Mouse (Mus musculus) CH12.LX (cell line): ENCODE measurements around the gene Itgal. TPM values are rescaled to one million over a fixed set of nuclear protein-coding genes. Genes with fewer than 3 reads are reported as not detected.

ENCODE experiments used
- DNase-seq: peaks from one replicate; pipeline ENCODE4 v3.0.0-alpha.2; 2013; ENCODE audit errors: extremely low read depth
- H3K27ac ChIP-seq: 2 replicates; pipeline ENCODE4 v1.5.1; 2012; ENCODE audit warnings: low read depth, mild to moderate bottlenecking, control low read depth, moderate library complexity; ENCODE audit not compliant: insufficient read depth
- H3K27me3 ChIP-seq: replicated peaks from 2 replicates; pipeline ENCODE3; 2012; ENCODE audit warnings: inconsistent platforms
- H3K36me3 ChIP-seq, 2 experiments: replicated peaks in 1 of 2; 2 replicates each; pipeline versions ENCODE3 to v1.6.1; 2012; ENCODE audit warnings: inconsistent platforms in 1 of 2, low read length in 1 of 2, mild to moderate bottlenecking in 1 of 2, mixed read lengths in 1 of 2, moderate library complexity in 1 of 2; ENCODE audit not compliant: control insufficient read depth in 1 of 2, insufficient read depth in 1 of 2
- H3K4me1 ChIP-seq, 2 experiments: 2 replicates each; pipeline ENCODE4 v1.6.1; 2012; ENCODE audit warnings: inconsistent platforms in 1 of 2, moderate library complexity in 1 of 2; ENCODE audit not compliant: insufficient read depth in 2 of 2, control insufficient read depth in 1 of 2
- H3K4me2 ChIP-seq: 2 replicates; pipeline ENCODE4 v1.6.1; 2012; ENCODE audit warnings: low read depth, mild to moderate bottlenecking, control low read depth; ENCODE audit not compliant: poor library complexity, insufficient read depth, severe bottlenecking
- H3K4me3 ChIP-seq, 3 experiments: fragments of 150-350 bp in 1 of 3; sonication (generic) in 1 of 3; replicated peaks in 1 of 3; 2 replicates each; pipeline versions ENCODE3 to v1.5.1; 2011 to 2012; ENCODE audit warnings: low read depth in 2 of 3, low read length in 2 of 3, mild to moderate bottlenecking in 2 of 3, moderate library complexity in 2 of 3, control low read depth in 1 of 3, improper control_type of control experiment in 1 of 3, inconsistent platforms in 1 of 3, mixed read lengths in 1 of 3; ENCODE audit not compliant: poor library complexity in 1 of 3
- H3K79me2 ChIP-seq: replicated peaks from 2 replicates; pipeline ENCODE4 v1.6.1; 2012; ENCODE audit warnings: mild to moderate bottlenecking, moderate library complexity; ENCODE audit not compliant: control insufficient read depth, poor library complexity, insufficient read depth, severe bottlenecking; ENCODE audit errors: extremely low read depth
- H3K9ac ChIP-seq: 2 replicates; pipeline ENCODE4 v1.6.1; 2012; ENCODE audit warnings: low read depth, mild to moderate bottlenecking, control low read depth, moderate library complexity; ENCODE audit not compliant: insufficient read depth
- H3K9me3 ChIP-seq: replicated peaks from 2 replicates; pipeline ENCODE3; 2012; ENCODE audit warnings: low read length, inconsistent platforms, mixed read lengths
- BHLHE40 ChIP-seq: IDR thresholded peaks from 2 replicates; pipeline ENCODE4 v1.6.1; 2011; ENCODE audit warnings: mild to moderate bottlenecking, low read depth, low read length, improper control_type of control experiment
- CHD1 ChIP-seq: IDR thresholded peaks from 2 replicates; pipeline ENCODE4 v1.6.1; 2012; ENCODE audit warnings: low read depth, low read length, improper control_type of control experiment, inconsistent platforms
- CTCF ChIP-seq, 2 experiments: IDR thresholded peaks in 1 of 2; conservative IDR thresholded peaks in 1 of 2; 2 replicates each; pipeline ENCODE4 v1.5.1; 2011 to 2012; ENCODE audit warnings: low read depth in 2 of 2, low read length in 2 of 2, improper control_type of control experiment in 1 of 2, inconsistent platforms in 1 of 2, mild to moderate bottlenecking in 1 of 2, moderate library complexity in 1 of 2
- E2F4 ChIP-seq: IDR thresholded peaks from 2 replicates; pipeline ENCODE4 v1.6.1; 2011; ENCODE audit warnings: low read depth, low read length, improper control_type of control experiment; ENCODE audit not compliant: insufficient replicate concordance
- GABPA ChIP-seq: IDR thresholded peaks from 2 replicates; pipeline ENCODE4 v1.6.1; 2012; ENCODE audit warnings: low read depth, low read length, improper control_type of control experiment, inconsistent platforms; ENCODE audit not compliant: insufficient replicate concordance
- JUN ChIP-seq: IDR thresholded peaks from 2 replicates; pipeline ENCODE4 v1.6.1; 2011; ENCODE audit warnings: low read depth, mild to moderate bottlenecking, low read length, improper control_type of control experiment, moderate library complexity; ENCODE audit not compliant: insufficient read depth
- JUND ChIP-seq: conservative IDR thresholded peaks from 2 replicates; pipeline ENCODE4 v1.6.1; 2011; ENCODE audit warnings: low read depth, low read length, improper control_type of control experiment
- KAT2A ChIP-seq: IDR thresholded peaks from 2 replicates; pipeline ENCODE4 v1.6.1; 2012; ENCODE audit warnings: low read length, improper control_type of control experiment, inconsistent platforms; ENCODE audit not compliant: insufficient replicate concordance
- MAFK ChIP-seq: IDR thresholded peaks from 2 replicates; pipeline ENCODE4 v1.6.1; 2011; ENCODE audit warnings: low read length, improper control_type of control experiment; ENCODE audit not compliant: insufficient replicate concordance
- MAZ ChIP-seq: IDR thresholded peaks from 2 replicates; pipeline ENCODE4 v1.6.1; 2012; ENCODE audit warnings: low read depth, mild to moderate bottlenecking, inconsistent platforms, low read length, improper control_type of control experiment, moderate library complexity
- MEF2A ChIP-seq: IDR thresholded peaks from 2 replicates; pipeline ENCODE4 v1.6.1; 2014; ENCODE audit warnings: low read depth, mild to moderate bottlenecking, inconsistent platforms, low read length, improper control_type of control experiment, borderline replicate concordance
- MXI1 ChIP-seq: IDR thresholded peaks from 2 replicates; pipeline ENCODE4 v1.6.1; 2011; ENCODE audit warnings: mild to moderate bottlenecking, low read depth, low read length, improper control_type of control experiment
- NRF1 ChIP-seq: IDR thresholded peaks from 2 replicates; pipeline ENCODE4 v1.6.1; 2014; ENCODE audit warnings: low read depth, mild to moderate bottlenecking, inconsistent platforms, low read length, improper control_type of control experiment, moderate library complexity
- PAX5 ChIP-seq: IDR thresholded peaks from 2 replicates; pipeline ENCODE4 v1.6.1; 2012; ENCODE audit warnings: low read length, inconsistent platforms, mixed read lengths
- POLR2A ChIP-seq: IDR thresholded peaks from 2 replicates; pipeline ENCODE4 v1.6.1; 2011; ENCODE audit warnings: low read depth, mild to moderate bottlenecking, improper control_type of control experiment, low read length
- POLR2AphosphoS2 ChIP-seq: IDR thresholded peaks from 2 replicates; pipeline ENCODE4 v1.6.1; 2011; ENCODE audit warnings: low read depth, low read length, improper control_type of control experiment
- RCOR1 ChIP-seq: conservative IDR thresholded peaks from 2 replicates; pipeline ENCODE4 v1.6.1; 2012; ENCODE audit warnings: low read depth, mild to moderate bottlenecking, inconsistent platforms, low read length, improper control_type of control experiment
- SIN3A ChIP-seq: IDR thresholded peaks from 2 replicates; pipeline ENCODE4 v1.6.1; 2012; ENCODE audit warnings: low read length, improper control_type of control experiment, inconsistent platforms
- TBP ChIP-seq: conservative IDR thresholded peaks from 2 replicates; pipeline ENCODE4 v1.6.1; 2011; ENCODE audit warnings: low read depth, low read length, improper control_type of control experiment
- TCF12 ChIP-seq: IDR thresholded peaks from 2 replicates; pipeline ENCODE4 v1.6.1; 2014; ENCODE audit warnings: low read depth, mild to moderate bottlenecking, inconsistent platforms, low read length, improper control_type of control experiment
- UBTF ChIP-seq: IDR thresholded peaks from 2 replicates; pipeline ENCODE4 v1.6.1; 2012; ENCODE audit warnings: low read depth, mild to moderate bottlenecking, inconsistent platforms, low read length, improper control_type of control experiment, moderate library complexity
- USF1 ChIP-seq: IDR thresholded peaks from 2 replicates; pipeline ENCODE4 v1.6.1; 2014; ENCODE audit warnings: low read depth, mild to moderate bottlenecking, inconsistent platforms, low read length, improper control_type of control experiment
- ZC3H11A ChIP-seq: IDR thresholded peaks from 2 replicates; pipeline ENCODE4 v1.6.1; 2012; ENCODE audit warnings: low read depth, mild to moderate bottlenecking, inconsistent platforms, low read length, improper control_type of control experiment
- ZMIZ1 ChIP-seq: IDR thresholded peaks from 2 replicates; pipeline ENCODE4 v1.6.1; 2012; ENCODE audit warnings: low read depth, mild to moderate bottlenecking, inconsistent platforms, low read length, improper control_type of control experiment
- ZNF384 ChIP-seq: IDR thresholded peaks from 2 replicates; pipeline ENCODE4 v1.6.1; 2012; ENCODE audit warnings: low read depth, low read length, improper control_type of control experiment, inconsistent platforms
- dilution Hi-C: fragments of 300-500 bp; cut with MboI; formaldehyde crosslinking; loops from 2 replicates; pipeline ENCODE4 v1.14.3; 2020; ENCODE audit warnings: low sequenced_read_pairs; ENCODE audit not compliant: extremely low pct_unique_long_range_greater_than_20kb, extremely low pct_ligation_motif_present
- in situ Hi-C: fragments of 300-500 bp; cut with MboI; formaldehyde crosslinking; loops from 3 replicates; pipeline ENCODE4 v1.14.3; 2019; ENCODE audit warnings: low sequenced_read_pairs, low pct_ligation_motif_present, low pct_unique_long_range_greater_than_20kb, mixed read lengths
- polyA plus RNA-seq: library from polyadenylated mRNA; unstranded; fragments of >175 nt; gene quantifications from 2 replicates; pipeline ENCODE4 v1.2.1, GENCODE M21; 2012; ENCODE audit warnings: low read depth; ENCODE audit not compliant: insufficient read length
- total RNA-seq, 2 experiments: library from RNA; depleted of rRNA; stranded (reverse); fragments of 300-350 nt in 1 of 2; fragments of >200 nt in 1 of 2; gene quantifications; 2 replicates each; pipeline ENCODE4 v1.2.3; 2012 to 2014

Itgal gene
- total and polyA plus RNA-seq, 3 experiments: 43.9 to 177 (median 69.0) TPM

DNA sequence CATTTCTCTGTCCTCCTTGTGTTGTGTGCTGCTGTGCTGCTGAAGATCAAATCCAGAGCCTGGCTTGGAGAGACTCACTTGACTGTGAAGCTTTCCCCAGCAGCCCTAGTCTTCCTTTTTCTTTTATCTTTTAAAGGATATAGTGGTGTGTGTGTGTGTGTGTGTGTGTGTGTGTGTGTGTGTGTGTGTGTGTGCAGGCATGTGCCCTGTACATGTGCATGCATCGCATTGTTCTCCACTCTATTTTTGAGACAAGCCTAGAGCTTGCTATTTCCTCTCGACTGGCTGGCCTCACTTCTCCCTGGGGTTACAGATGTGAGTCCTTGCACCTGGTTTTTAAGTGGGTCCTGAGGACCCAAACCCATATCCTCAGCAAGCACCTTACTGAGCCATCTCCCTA lies 13.9 kb upstream of the Itgal start:
- no peaks in the 10 kb centered on the region for H3K79me2 ChIP-seq
- no peaks in the 10 kb centered on the region for H3K27me3 ChIP-seq
- no peak overlapping the region for H3K9ac ChIP-seq
- in situ Hi-C loops: no loop called here
- TF ChIP-seq ZMIZ1: no peak
- TF ChIP-seq MAFK: no peak
- TF ChIP-seq BHLHE40: no peak
- TF ChIP-seq MEF2A: no peak
- no peak for TF ChIP-seq ZNF384
- TF ChIP-seq USF1: no peak
- TF ChIP-seq NRF1: no peak
- no peak for TF ChIP-seq JUND
- TF ChIP-seq RCOR1: no peak
- no peak for TF ChIP-seq UBTF
- no peak for TF ChIP-seq TCF12
- TF ChIP-seq TBP: no peak
- TF ChIP-seq POLR2AphosphoS2: no peak
- no peak for TF ChIP-seq MAZ
- no peaks in the 10 kb centered on the region for H3K9me3 ChIP-seq
- no peak for DNase-seq
- no peak overlapping the region for H3K4me3 ChIP-seq
- peaks cover 31 to 76% of the 10 kb centered on the region in 2 experiments for H3K4me1 ChIP-seq
- dilution Hi-C loops: no loop called here
- H3K4me2 ChIP-seq: no peak overlapping the region
- H3K27ac ChIP-seq: no peak overlapping the region
- peaks cover 0 to 6% of the 10 kb centered on the region in 2 experiments for H3K36me3 ChIP-seq

DNA sequence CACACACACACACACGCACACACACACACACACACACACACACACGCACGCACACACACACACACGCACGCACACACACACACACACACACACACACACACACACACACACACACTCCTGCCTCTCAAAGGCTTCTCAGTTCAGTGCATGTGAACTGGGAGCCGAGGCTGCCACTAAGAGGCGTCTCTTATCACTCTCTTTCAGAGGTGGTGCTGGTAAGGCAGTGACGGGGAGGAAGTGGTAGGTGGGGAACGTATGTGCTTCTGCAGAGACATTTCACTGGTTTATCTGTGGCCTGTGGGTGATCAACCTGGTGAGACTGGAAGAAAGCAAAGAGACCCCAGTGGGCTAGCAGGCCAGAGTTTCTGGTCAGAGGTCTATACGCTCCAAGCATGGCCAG lies 10.9 kb upstream of the Itgal start:
- in situ Hi-C loops: no loop called here
- Histone ChIP-seq H3K4me3 (no peak overlapping the region), H3K27ac (no peak overlapping the region), H3K4me1 (peaks cover 20 to 72% of the 10 kb centered on the region in 2 experiments), H3K27me3 (no peaks in the 10 kb centered on the region), H3K79me2 (no peaks in the 10 kb centered on the region), H3K36me3 (peaks cover 0 to 8% of the 10 kb centered on the region in 2 experiments), H3K9ac (no peak overlapping the region), H3K4me2 (no peak overlapping the region), H3K9me3 (no peaks in the 10 kb centered on the region)
- TF ChIP-seq CTCF (conservative IDR thresholded peaks at IDR 0.05 in 1 of 2, IDR thresholded peaks at IDR 0.05 in 1 of 2; ENCODE audit: low read depth in 2 of 2, low read length in 2 of 2): no peak
- TF ChIP-seq PAX5: no peak
- no peak for TF ChIP-seq JUN
- TF ChIP-seq UBTF: no peak
- TF ChIP-seq KAT2A: no peak
- no peak for TF ChIP-seq ZC3H11A
- no peak for TF ChIP-seq BHLHE40
- no peak for TF ChIP-seq TBP
- TF ChIP-seq MAZ: no peak
- no peak for TF ChIP-seq GABPA
- TF ChIP-seq CHD1: no peak
- TF ChIP-seq E2F4: no peak
- TF ChIP-seq TCF12: no peak
- no peak for TF ChIP-seq JUND
- TF ChIP-seq POLR2A: no peak
- TF ChIP-seq RCOR1: no peak
- no peak for TF ChIP-seq MXI1
- no peak for TF ChIP-seq MAFK
- no peak for TF ChIP-seq SIN3A
- DNase-seq: no peak
- dilution Hi-C loops: no loop called here
